Mouse (Mus musculus): Measurements from ENCODE around the gene Alg11. TPM values are rescaled to one million over a fixed set of nuclear protein-coding genes. Genes with fewer than 3 reads are reported as not detected.

Alg11 gene
- total and polyA plus RNA-seq, 2 experiments from 2014 or later, result 36.1 to 36.2 TPM

- H3K36me3 ChIP-seq (ENCODE audit: insufficient read depth, low read length), result no peaks in the 10 kb centered on the region
- H3K27ac ChIP-seq, result no peak overlapping the region
- no peak overlapping the region for H3K4me2 ChIP-seq (ENCODE audit: low read depth, low read length)
- H3K9me3 ChIP-seq (ENCODE audit: low read length), result no peaks in the 10 kb centered on the region
- peak; percentile 67 for DNase-seq (ENCODE audit: low spot score)
- no peak overlapping the region for H3K4me3 ChIP-seq (ENCODE audit: low read length)
- no peaks in the 10 kb centered on the region for H3K27me3 ChIP-seq (ENCODE audit: insufficient read depth, low read length)
- no peaks in the 10 kb centered on the region for H3K4me1 ChIP-seq (ENCODE audit: insufficient read depth, low read length)
- WGBS, result 43% methylated on average over 2 of the region's 2 CpGs
- no peak overlapping the region for H3K9ac ChIP-seq (replicated peaks; ENCODE audit: low read length)
- peak; percentile 84 for ATAC-seq
- peak; percentile 71 for TF ChIP-seq CTCF (IDR thresholded peaks at IDR 0.05; ENCODE audit: low read depth)
Measured at GRCm38 (mm10) chr8:22047699-22048464, 12.6 kb upstream of the Alg11 start.

DNA sequence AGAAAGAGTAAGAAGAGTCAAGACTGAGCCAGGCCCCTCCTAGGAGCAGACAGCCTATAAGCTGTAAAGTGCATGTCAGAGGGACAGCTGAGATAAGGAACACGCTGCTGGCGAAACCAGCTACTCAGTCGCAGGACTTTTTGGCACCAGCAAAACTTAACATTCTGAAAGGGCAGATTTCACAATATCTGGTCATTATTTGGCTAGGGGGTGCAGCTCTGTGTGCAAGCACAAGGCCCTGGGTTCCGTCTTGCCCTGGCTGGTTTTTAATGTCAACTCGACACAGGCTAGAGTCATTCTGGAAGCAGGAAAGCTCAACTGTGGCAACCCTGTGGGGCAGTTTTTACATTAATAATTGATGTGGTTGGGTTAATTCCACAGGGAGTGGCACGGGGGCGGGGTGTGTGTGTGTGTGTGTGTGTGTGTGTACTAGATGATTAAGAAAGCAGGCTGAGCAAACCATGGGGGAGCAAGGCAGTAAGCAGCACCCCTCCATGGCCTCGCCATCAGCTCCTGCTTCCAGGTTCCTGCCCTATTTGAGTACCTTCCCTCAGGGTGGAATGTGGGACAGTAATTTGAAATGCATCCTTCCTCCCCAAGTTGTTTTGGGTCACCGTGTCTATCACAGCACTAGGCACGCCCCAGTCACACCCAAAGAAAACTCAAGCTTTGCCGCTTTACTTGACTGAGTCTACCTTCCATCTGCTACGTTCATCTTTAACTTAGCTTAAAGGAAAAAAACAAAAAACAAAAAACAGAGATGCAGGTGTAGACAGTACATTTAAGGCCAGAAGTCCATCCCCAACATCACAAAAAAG lies 5.6 kb upstream of the Alg11 start:
- H3K27ac ChIP-seq, result no peak overlapping the region
- H3K4me3 ChIP-seq (ENCODE audit: low read length), result no peak overlapping the region
- no peaks in the 10 kb centered on the region for H3K9me3 ChIP-seq (ENCODE audit: low read length)
- 87% methylated on average over 12 of the region's 12 CpGs for WGBS
- H3K36me3 ChIP-seq (ENCODE audit: insufficient read depth, low read length), result no peaks in the 10 kb centered on the region
- no peak overlapping the region for H3K4me2 ChIP-seq (ENCODE audit: low read depth, low read length)
- no peak for TF ChIP-seq CTCF (IDR thresholded peaks at IDR 0.05; ENCODE audit: low read depth)
- no peak for ATAC-seq
- H3K27me3 ChIP-seq (ENCODE audit: insufficient read depth, low read length), result no peaks in the 10 kb centered on the region
- H3K4me1 ChIP-seq (ENCODE audit: insufficient read depth, low read length), result no peaks in the 10 kb centered on the region
- no peak for DNase-seq (ENCODE audit: low spot score)
- H3K9ac ChIP-seq (replicated peaks; ENCODE audit: low read length), result no peak overlapping the region

GRCm38 (mm10) chr8:22055492-22055877 lies 5.0 kb upstream of the Alg11 start:
- H3K4me3 ChIP-seq (ENCODE audit: low read length), result no peak overlapping the region
- H3K9ac ChIP-seq (replicated peaks; ENCODE audit: low read length), result no peak overlapping the region
- ATAC-seq, result no peak
- 95% methylated on average over 2 of the region's 2 CpGs for WGBS
- no peaks in the 10 kb centered on the region for H3K9me3 ChIP-seq (ENCODE audit: low read length)
- no peaks in the 10 kb centered on the region for H3K36me3 ChIP-seq (ENCODE audit: insufficient read depth, low read length)
- no peak overlapping the region for H3K27ac ChIP-seq
- no peak for DNase-seq (ENCODE audit: low spot score)
- TF ChIP-seq CTCF (IDR thresholded peaks at IDR 0.05; ENCODE audit: low read depth), result no peak
- no peaks in the 10 kb centered on the region for H3K27me3 ChIP-seq (ENCODE audit: insufficient read depth, low read length)
- no peaks in the 10 kb centered on the region for H3K4me1 ChIP-seq (ENCODE audit: insufficient read depth, low read length)
- no peak overlapping the region for H3K4me2 ChIP-seq (ENCODE audit: low read depth, low read length)

GRCm38 (mm10) chr8:22056850-22057249 lies 3.7 kb upstream of the Alg11 start:
- Histone ChIP-seq H3K9me3 (ENCODE audit: low read length) (no peaks in the 10 kb centered on the region), H3K27me3 (ENCODE audit: insufficient read depth, low read length) (no peaks in the 10 kb centered on the region), H3K36me3 (ENCODE audit: insufficient read depth, low read length) (no peaks in the 10 kb centered on the region), H3K4me3 (ENCODE audit: low read length) (no peak overlapping the region), H3K4me2 (ENCODE audit: low read depth, low read length) (no peak overlapping the region), H3K9ac (replicated peaks; ENCODE audit: low read length) (no peak overlapping the region), H3K4me1 (ENCODE audit: insufficient read depth, low read length) (no peaks in the 10 kb centered on the region; the same call in 1 of the 2 replicates), H3K27ac (no peak overlapping the region)
- 81% methylated on average over 3 of the region's 3 CpGs for WGBS
- ATAC-seq (no peak), DNase-seq (ENCODE audit: low spot score) (no peak)
- TF ChIP-seq CTCF (IDR thresholded peaks at IDR 0.05; ENCODE audit: low read depth), result no peak

GRCm38 (mm10) chr8:22058368-22058767 lies 2.2 kb upstream of the Alg11 start:
- Histone ChIP-seq H3K27ac (no peak overlapping the region), H3K4me2 (ENCODE audit: low read depth, low read length) (no peak overlapping the region), H3K4me3 (ENCODE audit: low read length) (no peak overlapping the region), H3K27me3 (ENCODE audit: insufficient read depth, low read length) (no peaks in the 10 kb centered on the region), H3K9me3 (ENCODE audit: low read length) (no peaks in the 10 kb centered on the region), H3K36me3 (ENCODE audit: insufficient read depth, low read length) (no peaks in the 10 kb centered on the region), H3K4me1 (ENCODE audit: insufficient read depth, low read length) (no peaks in the 10 kb centered on the region; the same call in 1 of the 2 replicates), H3K9ac (replicated peaks; ENCODE audit: low read length) (no peak overlapping the region)
- no peak for ATAC-seq
- no peak for DNase-seq (ENCODE audit: low spot score)
- TF ChIP-seq CTCF (IDR thresholded peaks at IDR 0.05; ENCODE audit: low read depth), result no peak
- 84% methylated on average over 9 of the region's 9 CpGs for WGBS

GRCm38 (mm10) chr8:22059153-22059738 lies 1.3 kb upstream of the Alg11 start:
- Histone ChIP-seq H3K36me3 (ENCODE audit: insufficient read depth, low read length) (no peaks in the 10 kb centered on the region; the same call in 1 of the 2 replicates), H3K4me3 (ENCODE audit: low read length) (peak overlapping the region; percentile 56), H3K27ac (no peak overlapping the region), H3K9me3 (ENCODE audit: low read length) (no peaks in the 10 kb centered on the region), H3K4me1 (ENCODE audit: insufficient read depth, low read length) (no peaks in the 10 kb centered on the region; the same call in 1 of the 2 replicates), H3K27me3 (ENCODE audit: insufficient read depth, low read length) (no peaks in the 10 kb centered on the region), H3K4me2 (ENCODE audit: low read depth, low read length) (peak overlapping the region; percentile 94), H3K9ac (replicated peaks; ENCODE audit: low read length) (peak overlapping the region; percentile 54; the same call in 1 of the 2 replicates)
- 35% methylated on average over 11 of the region's 11 CpGs for WGBS
- ATAC-seq (no peak), DNase-seq (ENCODE audit: low spot score) (no peak)
- no peak for TF ChIP-seq CTCF (IDR thresholded peaks at IDR 0.05; ENCODE audit: low read depth)

All from hindbrain, postnatal 0 days (tissue).